Mouse (Mus musculus) thymus, adult 2 months (tissue): ENCODE measurements around the gene Chd4.

Source experiments
- CTCF ChIP-seq: fragments of 200-500 bp; IDR thresholded peaks from 2 replicates; pipeline ENCODE4 v1.5.1; 2012; ENCODE audit warnings: mild to moderate bottlenecking, control low read depth, low read length, moderate library complexity, borderline replicate concordance; ENCODE audit not compliant: control insufficient read depth, poor library complexity, insufficient read depth; ENCODE audit errors: extremely low read depth
- POLR2A ChIP-seq: fragments of 200-500 bp; IDR thresholded peaks from 2 replicates; pipeline ENCODE4 v1.6.1; 2012; ENCODE audit warnings: mild to moderate bottlenecking, low read length, control low read depth, moderate library complexity; ENCODE audit not compliant: control insufficient read depth, poor library complexity, insufficient read depth; ENCODE audit errors: extremely low read depth

DNA sequence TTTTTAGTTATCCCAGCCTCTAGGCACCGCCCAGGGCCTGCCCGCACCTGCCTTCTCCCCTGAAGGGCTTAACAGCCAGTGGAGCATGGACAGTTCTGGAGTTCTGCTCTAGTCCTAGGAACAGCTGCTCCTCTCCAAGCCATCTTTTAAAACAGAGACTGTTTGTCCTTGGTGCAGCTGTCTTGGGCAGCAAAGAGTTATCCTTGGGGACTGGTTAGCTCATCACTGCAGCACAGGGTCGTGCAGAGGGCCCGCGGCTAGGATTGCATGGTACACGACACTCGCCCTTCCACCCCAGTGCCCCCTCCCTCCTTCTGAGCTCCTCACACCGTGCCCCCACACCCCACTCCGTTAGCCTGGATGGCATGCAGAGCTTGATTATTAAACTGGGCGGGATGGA is 51.5 kb downstream of the Chd4 start:
- TF ChIP-seq POLR2A (no peak), CTCF (no peak)
